Mouse (Mus musculus) embryo, embryonic 9.5 days (tissue): Measurements from ENCODE around the gene Pkig.
A peak's percentile ranks its signal among the peaks of the same experiment; 100 is the strongest.

ENCODE experiments used
- DNase-seq: peaks from one replicate; pipeline ENCODE4 v3.0.0-alpha.2; 2017; ENCODE audit errors: extremely low spot score

Pkig gene

GRCm38 (mm10) chr2:163710606-163711159 is 52.5 kb downstream of the Pkig start:
- no peak for DNase-seq

GRCm38 (mm10) chr2:163711368-163711868 is 53.2 kb downstream of the Pkig start:
- DNase-seq, result no peak

- no peak for DNase-seq
Measured at GRCm38 (mm10) chr2:163712473-163712872, 54.3 kb downstream of the Pkig start.

GRCm38 (mm10) chr2:163712874-163713273 is 54.7 kb downstream of the Pkig start:
- DNase-seq, result no peak

DNA sequence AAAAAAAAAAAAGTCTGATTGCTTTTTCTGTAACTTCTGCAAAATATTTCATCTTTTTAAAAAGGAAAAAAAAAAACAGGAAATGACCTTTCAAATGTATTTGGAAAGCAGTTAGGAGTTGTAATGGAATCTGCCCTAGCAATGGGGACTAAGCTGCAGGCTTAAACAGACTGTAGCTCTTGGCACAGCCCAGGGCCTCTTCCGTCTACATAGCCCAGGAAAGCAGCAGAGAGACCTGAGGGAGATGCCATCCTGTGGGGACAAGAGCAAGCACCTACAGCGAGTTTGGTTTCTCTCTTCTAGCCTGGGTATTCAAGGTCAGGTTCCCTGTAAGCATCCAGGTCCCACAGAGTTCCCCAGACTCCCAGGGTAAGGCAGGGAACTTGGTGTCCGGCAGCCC is 55.2 kb downstream of the Pkig start:
- no peak for DNase-seq

GRCm38 (mm10) chr2:163716448-163716847 is 58.3 kb downstream of the Pkig start:
- no peak for DNase-seq

DNA sequence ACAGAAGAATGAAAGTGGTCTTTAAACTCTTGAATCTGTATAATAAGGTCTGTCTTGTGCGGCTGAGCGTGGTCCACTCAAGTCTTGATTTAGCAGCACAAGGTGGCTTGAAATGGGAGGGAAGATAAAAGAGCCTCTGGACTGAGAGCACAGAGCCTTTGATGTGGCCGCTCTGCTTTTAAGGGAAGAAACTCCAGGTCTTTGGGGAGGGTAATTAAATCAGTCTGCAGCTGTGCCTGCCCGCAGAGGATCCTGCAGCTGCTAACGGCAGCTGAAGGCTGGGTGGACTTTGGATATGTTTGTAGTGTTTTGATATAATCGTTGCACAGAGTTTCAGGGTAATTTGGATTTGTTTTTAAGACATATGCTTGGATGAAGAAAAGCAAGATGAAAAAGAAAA is 58.7 kb downstream of the Pkig start:
- peak; percentile 29 for DNase-seq

DNA sequence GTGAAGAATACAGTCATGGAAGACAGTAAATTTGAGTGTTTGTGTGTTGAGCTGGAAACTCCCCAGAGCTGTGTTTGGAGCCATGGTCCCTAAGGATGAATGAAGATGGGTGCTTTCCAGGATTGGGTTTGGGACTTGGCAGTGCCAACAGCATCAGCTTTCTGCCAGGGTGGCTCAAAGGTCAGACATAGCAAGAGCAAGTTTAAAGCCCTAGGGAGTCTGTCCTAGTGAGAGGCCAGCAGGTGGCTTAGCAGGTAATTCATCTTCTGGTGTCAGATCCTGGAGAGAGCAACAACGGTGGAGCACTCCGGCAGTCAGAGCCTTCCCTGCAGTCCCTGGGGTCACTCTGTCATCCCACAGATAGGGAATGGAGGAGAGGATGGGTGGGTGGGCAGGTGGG is 60.3 kb downstream of the Pkig start:
- no peak for DNase-seq

DNA sequence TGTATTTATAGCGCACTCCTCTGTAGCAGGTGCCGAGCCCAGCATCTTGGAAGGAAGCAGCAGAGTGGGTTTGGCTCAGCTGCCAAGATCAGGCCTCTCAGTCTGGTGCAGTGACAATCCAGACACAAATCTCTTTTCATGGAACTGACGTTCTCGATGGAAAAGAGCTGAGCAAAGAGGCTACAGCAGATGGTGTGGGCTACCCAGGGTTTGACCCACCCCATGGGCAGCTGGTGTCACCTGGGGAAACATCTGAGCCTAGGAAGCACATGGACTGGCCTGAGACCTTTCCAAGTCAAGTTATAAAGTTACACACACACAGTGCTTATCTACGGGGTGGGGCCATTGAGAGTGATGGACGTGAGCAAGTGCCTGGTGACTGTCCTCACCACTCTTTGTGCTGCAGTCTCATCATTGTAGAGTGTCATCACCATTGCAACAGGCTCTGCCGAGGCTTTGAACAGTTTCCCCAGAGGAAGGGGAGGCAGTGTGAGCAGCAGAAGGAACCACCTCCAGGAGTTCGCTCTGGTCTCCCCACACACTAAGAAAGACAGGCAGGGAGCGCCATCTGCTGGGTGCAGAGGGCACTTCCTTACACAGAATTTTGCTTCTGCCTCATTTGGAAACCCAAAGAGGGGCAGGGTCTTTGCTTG is 60.9 kb downstream of the Pkig start:
- peak; percentile 85 for DNase-seq

- DNase-seq, result no peak
Measured at GRCm38 (mm10) chr2:163719616-163720015, 61.4 kb downstream of the Pkig start.

- no peak for DNase-seq
Measured at GRCm38 (mm10) chr2:163722550-163722949, 64.4 kb downstream of the Pkig start.

DNA sequence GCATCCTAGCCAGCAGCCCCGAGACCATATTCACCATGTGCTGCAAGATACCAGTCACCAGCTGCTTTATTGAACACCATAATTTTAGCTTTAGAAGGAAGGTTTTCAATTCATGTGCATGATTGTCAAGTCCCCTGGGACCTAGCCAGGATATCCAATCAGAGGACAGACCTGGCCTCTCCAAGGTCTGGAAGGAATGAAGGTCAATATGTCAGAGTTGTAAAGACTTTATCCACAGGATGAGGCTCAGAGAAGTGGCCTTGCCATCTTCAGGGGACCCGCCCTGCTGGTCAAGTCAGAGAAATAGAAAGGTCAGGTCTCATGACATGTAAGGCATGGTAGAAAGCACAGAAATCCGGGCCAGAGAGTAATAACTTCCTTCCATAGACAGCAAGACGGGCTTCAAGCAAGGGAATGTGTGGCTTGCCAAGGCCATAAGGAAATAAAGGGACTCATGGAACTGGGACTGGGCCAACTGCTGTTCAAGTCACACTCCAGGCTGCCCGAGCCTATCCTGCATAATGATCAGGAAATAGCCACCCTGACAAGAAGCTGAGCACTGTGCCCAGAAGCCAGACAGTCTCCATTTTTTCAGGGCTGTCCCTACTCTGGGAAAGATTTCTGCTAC is 68.7 kb downstream of the Pkig start:
- no peak for DNase-seq

DNA sequence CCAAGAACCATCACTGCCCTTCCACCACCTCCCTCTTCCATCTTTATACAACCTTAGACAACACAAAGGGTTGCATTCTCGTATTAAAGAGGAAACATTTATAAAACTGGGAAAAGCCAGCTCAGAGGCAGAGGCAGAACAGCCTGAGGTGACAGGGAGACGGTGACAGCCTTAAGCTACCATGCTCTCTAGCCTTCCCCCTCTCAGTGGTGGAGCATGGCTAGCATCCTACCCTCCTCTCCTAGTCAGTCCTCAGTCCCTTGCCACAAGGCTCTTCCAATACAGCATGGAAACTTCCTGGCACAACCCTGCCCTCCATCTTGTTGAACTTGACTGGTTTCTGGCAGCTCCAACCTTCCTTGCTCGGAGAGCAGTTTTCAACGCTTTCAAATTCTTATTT is 70.1 kb downstream of the Pkig start:
- no peak for DNase-seq

- no peak for DNase-seq
Measured at GRCm38 (mm10) chr2:163732021-163732420, 73.8 kb downstream of the Pkig start.

GRCm38 (mm10) chr2:163735163-163735562 is 77.0 kb downstream of the Pkig start:
- DNase-seq, result no peak

DNA sequence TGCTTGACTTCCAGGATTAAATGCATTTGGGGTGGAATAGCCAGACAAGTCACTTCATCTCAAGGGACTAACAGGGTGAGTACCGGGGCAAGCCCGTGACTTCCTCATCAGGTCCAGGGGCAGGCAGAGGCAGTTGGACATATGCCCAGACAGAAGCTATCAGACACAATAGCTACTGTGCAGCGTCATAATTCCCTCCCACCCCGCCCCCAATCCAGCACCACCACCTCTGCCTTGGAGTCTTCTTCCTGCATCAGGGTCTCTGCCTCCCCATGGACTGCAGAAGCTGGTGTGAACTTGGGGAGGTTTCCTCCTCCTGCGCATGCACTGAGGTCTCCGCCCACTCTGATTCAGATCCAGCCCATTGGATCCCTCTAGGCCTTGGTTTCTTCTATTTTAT is 77.8 kb downstream of the Pkig start:
- DNase-seq, result no peak

GRCm38 (mm10) chr2:163742656-163743055 is 84.5 kb downstream of the Pkig start:
- no peak for DNase-seq

DNA sequence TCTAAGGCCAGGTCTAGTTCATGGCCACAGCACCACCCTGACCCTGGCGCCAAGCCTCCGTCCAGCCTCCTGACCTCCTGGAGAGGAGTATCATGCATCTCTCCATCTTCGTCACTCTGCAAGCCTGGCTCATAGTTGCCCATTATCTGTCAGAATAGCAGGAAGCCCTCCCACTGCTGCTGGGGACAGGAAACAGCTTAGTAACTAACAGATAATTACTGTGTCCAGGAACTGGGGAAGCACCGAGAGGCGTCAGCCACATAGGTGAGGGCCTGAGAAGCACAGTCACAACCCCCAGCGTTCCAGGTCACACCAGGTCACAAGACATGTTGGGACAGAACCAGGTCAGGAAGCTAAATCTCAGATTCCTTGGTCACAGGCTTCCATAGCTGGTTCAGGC is 85.2 kb downstream of the Pkig start:
- DNase-seq, result no peak

GRCm38 (mm10) chr2:163744801-163745570 is 86.8 kb downstream of the Pkig start:
- no peak for DNase-seq

- peak; percentile 78 for DNase-seq
Measured at GRCm38 (mm10) chr2:163749647-163750611, 91.7 kb downstream of the Pkig start, which contains the start of gene Ada. Gene Ada (minus strand): TSS chr2:163750239.

DNA sequence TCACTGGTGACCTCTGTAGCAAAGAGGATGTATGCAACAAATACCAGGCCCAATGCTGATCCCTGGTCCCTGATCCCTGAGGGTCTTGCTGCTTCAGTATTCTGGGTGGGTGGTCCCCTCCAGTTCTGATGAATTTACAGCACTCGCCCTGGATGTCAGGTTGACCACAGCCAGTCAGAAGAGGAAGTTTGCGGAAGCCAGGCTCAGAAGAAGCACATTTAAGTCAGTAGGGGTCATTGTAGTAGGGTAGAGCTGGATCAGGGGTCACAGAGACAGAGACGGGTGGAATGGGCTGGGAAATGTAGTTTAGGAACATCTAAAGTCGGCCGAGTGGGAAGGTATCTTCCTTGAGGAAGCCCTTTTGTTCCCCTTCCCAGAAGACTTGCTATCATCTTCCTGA is 96.0 kb downstream of the Pkig start:
- DNase-seq, result no peak
